Mouse (Mus musculus) kidney, adult 2 months (tissue): Measurements from ENCODE around the gene Magi2. TPM values are rescaled to one million over a fixed set of nuclear protein-coding genes. Genes with fewer than 3 reads are reported as not detected.

Source experiments
- DNase-seq: peaks from one replicate; pipeline ENCODE4 v3.0.0; 2021
- H3K27ac ChIP-seq: fragments of 200-500 bp; 2 replicates; pipeline ENCODE4 v1.5.1; 2012; ENCODE audit warnings: low read depth, low read length, control low read depth, inconsistent platforms; ENCODE audit not compliant: insufficient read depth
- H3K27me3 ChIP-seq: fragments of 200-500 bp; replicated peaks from 2 replicates; pipeline ENCODE4 v1.6.1; 2012; ENCODE audit warnings: mild to moderate bottlenecking, moderate library complexity, low read length, inconsistent platforms; ENCODE audit not compliant: control insufficient read depth, insufficient read depth
- H3K36me3 ChIP-seq: fragments of 200-500 bp; 2 replicates; pipeline ENCODE4 v1.6.1; 2012; ENCODE audit warnings: mild to moderate bottlenecking, moderate library complexity, low read length, inconsistent platforms; ENCODE audit not compliant: control insufficient read depth, insufficient read depth
- H3K4me1 ChIP-seq: fragments of 200-500 bp; 2 replicates; pipeline ENCODE4 v1.6.1; 2011; ENCODE audit warnings: low read length; ENCODE audit not compliant: control insufficient read depth, insufficient read depth
- H3K4me3 ChIP-seq: fragments of 200-500 bp; 2 replicates; pipeline ENCODE4 v1.5.1; 2011; ENCODE audit warnings: mild to moderate bottlenecking, low read depth, low read length, control low read depth; ENCODE audit not compliant: insufficient read depth
- CTCF ChIP-seq: fragments of 200-500 bp; conservative IDR thresholded peaks from 2 replicates; pipeline ENCODE4 v1.5.1; 2011; ENCODE audit warnings: low read depth, mild to moderate bottlenecking, control low read depth, low read length, moderate library complexity, mixed read lengths; ENCODE audit not compliant: insufficient read depth, insufficient read length
- POLR2A ChIP-seq: fragments of 200-500 bp; IDR thresholded peaks from one replicate; pipeline ENCODE4 v1.6.1; 2011; ENCODE audit warnings: low read depth, low read length, control low read depth
- WGBS: fragments of 180-500 bp; shearing (Covaris S2); methylation state at CpG from one replicate; pipeline ENCODE4 v1.1.7; 2018; 5-methylcytosine and 5-hydroxymethylcytosine counted together
- polyA plus RNA-seq: library from polyadenylated mRNA; depleted of rRNA; stranded (reverse); fragments of >200 nt; gene quantifications from 2 replicates; pipeline ENCODE4 v1.2.3, GENCODE M21; 2012; rRNA removed

Magi2 gene
- polyA plus RNA-seq = 5.3 and 6.1 TPM in 2 replicates

- no peaks in the 10 kb centered on the region; the same call in 1 of the 2 replicates for H3K4me1 ChIP-seq
- H3K36me3 ChIP-seq = no peaks in the 10 kb centered on the region
- WGBS = under 1% methylated on average over 22 of the region's 26 CpGs
- H3K4me3 ChIP-seq = peak within 1 kb of the TSS; percentile 74
- H3K27me3 ChIP-seq = no peaks in the 10 kb centered on the region
- peak within 1 kb of the TSS; percentile 90 for H3K27ac ChIP-seq
- no peak for DNase-seq
- TF ChIP-seq POLR2A = no peak
- TF ChIP-seq CTCF = no peak
Observed at GRCm38 (mm10) chr5:19226866-19227243, at the start of gene Magi2. Gene Magi2 (plus strand): TSS chr5:19227036.

GRCm38 (mm10) chr5:19178594-19178993 lies 48.2 kb upstream of the Magi2 start:
- 60% methylated on average over 6 of the region's 6 CpGs for WGBS

GRCm38 (mm10) chr5:19186175-19186574 lies 40.7 kb upstream of the Magi2 start:
- Histone ChIP-seq H3K27me3 (no peaks in the 10 kb centered on the region), H3K27ac (no peak overlapping the region), H3K4me3 (no peak overlapping the region), H3K36me3 (no peaks in the 10 kb centered on the region), H3K4me1 (no peaks in the 10 kb centered on the region)
- TF ChIP-seq CTCF = no peak
- no peak for TF ChIP-seq POLR2A
- no peak for DNase-seq
- WGBS = 90% methylated on average over 2 of the region's 2 CpGs

More at GRCm38 (mm10) chr5:19178594-19178993, 48.2 kb upstream of the Magi2 start:
- DNase-seq = no peak
- no peaks in the 10 kb centered on the region for H3K36me3 ChIP-seq
- no peak overlapping the region for H3K4me3 ChIP-seq
- no peak overlapping the region for H3K27ac ChIP-seq
- no peak for TF ChIP-seq POLR2A
- TF ChIP-seq CTCF = no peak
- H3K4me1 ChIP-seq = no peaks in the 10 kb centered on the region
- H3K27me3 ChIP-seq = no peaks in the 10 kb centered on the region

GRCm38 (mm10) chr5:19211665-19212064 lies 15.2 kb upstream of the Magi2 start:
- Histone ChIP-seq H3K4me3 (no peak overlapping the region), H3K36me3 (no peaks in the 10 kb centered on the region), H3K27me3 (no peaks in the 10 kb centered on the region), H3K27ac (no peak overlapping the region), H3K4me1 (no peaks in the 10 kb centered on the region)
- WGBS = 79% methylated on average over 3 of the region's 3 CpGs
- no peak for DNase-seq
- no peak for TF ChIP-seq CTCF

- peak; percentile 72 for DNase-seq
- no peak for TF ChIP-seq CTCF
- TF ChIP-seq POLR2A = no peak
- H3K36me3 ChIP-seq = no peaks in the 10 kb centered on the region
- no peaks in the 10 kb centered on the region for H3K4me1 ChIP-seq
- WGBS = under 1% methylated on average over 51 of the region's 51 CpGs
- H3K4me3 ChIP-seq = peak overlapping the region; percentile 74
- no peaks in the 10 kb centered on the region for H3K27me3 ChIP-seq
- H3K27ac ChIP-seq = no peak overlapping the region
Observed at GRCm38 (mm10) chr5:19226144-19226865, 531 bp upstream of the Magi2 start.

GRCm38 (mm10) chr5:19227281-19227680 lies 445 bp downstream of the Magi2 start:
- Histone ChIP-seq H3K4me3 (peak overlapping the region; percentile 74), H3K27ac (peak overlapping the region; percentile 90), H3K27me3 (no peaks in the 10 kb centered on the region), H3K36me3 (no peaks in the 10 kb centered on the region), H3K4me1 (no peaks in the 10 kb centered on the region; the same call in 1 of the 2 replicates)
- no peak for TF ChIP-seq POLR2A
- no peak for TF ChIP-seq CTCF
- DNase-seq = peak; percentile 11
- 3% methylated on average over 21 of the region's 21 CpGs for WGBS

GRCm38 (mm10) chr5:19227791-19228331 lies 1.0 kb downstream of the Magi2 start:
- H3K4me3 ChIP-seq = peak overlapping the region; percentile 74
- peak overlapping the region; percentile 90 for H3K27ac ChIP-seq
- DNase-seq = peak; percentile 78
- TF ChIP-seq POLR2A (no peak), CTCF (no peak)
- 1% methylated on average over 14 of the region's 14 CpGs for WGBS
- no peaks in the 10 kb centered on the region; the same call in 1 of the 2 replicates for H3K4me1 ChIP-seq
- H3K27me3 ChIP-seq = no peaks in the 10 kb centered on the region
- no peaks in the 10 kb centered on the region for H3K36me3 ChIP-seq
